10 mouse cellular contexts compared by ENCODE assay signal in the genomic region with DNA sequence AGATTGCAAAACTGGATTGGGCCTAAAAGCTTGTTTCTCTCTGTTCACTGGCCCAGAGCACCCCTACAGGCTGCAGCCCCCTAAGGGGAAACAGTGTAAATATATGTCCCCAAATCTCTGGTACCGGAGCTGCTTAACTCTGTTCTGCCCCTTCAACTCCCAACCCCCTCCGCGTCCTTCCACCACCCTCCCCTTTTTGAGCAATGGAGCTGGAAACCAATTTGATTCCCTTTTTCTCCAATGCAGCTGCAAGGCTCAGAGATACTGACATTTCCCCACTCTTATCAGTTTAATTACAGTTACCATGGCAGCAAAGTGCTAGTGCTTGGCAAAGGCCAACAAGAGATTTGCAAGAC.
DNase-seq lines count a peak whose midpoint lies in the region; ATAC-seq and TF ChIP-seq lines count a peak whose summit lies in the region.
"Had no signal": no experiment of that assay in that cellular context is flagged by ENCODE, and none has a peak within 500 bp of the region (broad histone marks: within the 10 kb centered on the region; RNA-seq: fewer than 3 reads in every experiment).

No protein-coding gene starts in this region.

- peak; percentile 49 to 56 for DNase-seq in layer of hippocampus, adult 2 months (ENCODE audit: low spot score in 2 of 2)
- no peak for DNase-seq in layer of hippocampus, adult 9-10 months (ENCODE audit: low spot score)
- DNase-seq in intestine, embryonic 14.5 days (ENCODE audit: low spot score) = no peak
- no peak for DNase-seq in spleen, postnatal 14 days (ENCODE audit: low spot score in 2 of 2)
- no peak for DNase-seq in thymus, postnatal 25 days
- no peak for DNase-seq in lung, adult 18-20 months
- DNase-seq: cerebellum, adult 11 months had no signal

- H3K9ac ChIP-seq in embryonic facial prominence, embryonic 12.5 days = no peak overlapping the region
- no peak overlapping the region for H3K9ac ChIP-seq in intestine, embryonic 14.5 days (ENCODE audit: low read length)
- H3K9ac ChIP-seq in neural tube, embryonic 13.5 days = peak overlapping the region; percentile 70

- TF ChIP-seq CTCF in layer of hippocampus, adult 2 months (conservative IDR thresholded peaks at IDR 0.05) = 0 out of 2 replicates have a peak, but pooled peaks have one; percentile 7

- peak overlapping the region; percentile 64 for H3K4me2 ChIP-seq in embryonic facial prominence, embryonic 12.5 days (replicated peaks)
- peak overlapping the region; percentile 74 for H3K4me2 ChIP-seq in intestine, embryonic 14.5 days (ENCODE audit: low read length)
- H3K4me2 ChIP-seq in neural tube, embryonic 13.5 days = peak overlapping the region; percentile 69

- H3K4me1 ChIP-seq in embryonic facial prominence, embryonic 12.5 days = peaks cover 20% of the 10 kb centered on the region
- peaks cover 6% of the 10 kb centered on the region; the same call in 1 of the 2 replicates for H3K4me1 ChIP-seq in intestine, embryonic 14.5 days (replicated peaks; ENCODE audit: control insufficient read depth, insufficient read depth, low read length)
- H3K4me1 ChIP-seq in neural tube, embryonic 13.5 days (replicated peaks) = peaks cover 63% of the 10 kb centered on the region

- H3K4me3 ChIP-seq in layer of hippocampus, adult 2 months = peak overlapping the region; percentile 75
- peak overlapping the region; percentile 34 for H3K4me3 ChIP-seq in embryonic facial prominence, embryonic 12.5 days
- H3K4me3 ChIP-seq in intestine, embryonic 14.5 days (ENCODE audit: low read depth, low read length) = peak overlapping the region; percentile 42
- H3K4me3 ChIP-seq in neural tube, embryonic 13.5 days = peak overlapping the region; percentile 46

- H3K9me3 ChIP-seq in embryonic facial prominence, embryonic 12.5 days = no peaks in the 10 kb centered on the region
- H3K9me3 ChIP-seq in intestine, embryonic 14.5 days (ENCODE audit: control insufficient read depth, low read length) = no peaks in the 10 kb centered on the region
- H3K9me3 ChIP-seq in neural tube, embryonic 13.5 days = no peaks in the 10 kb centered on the region

- H3K36me3 ChIP-seq in embryonic facial prominence, embryonic 12.5 days = no peaks in the 10 kb centered on the region
- no peaks in the 10 kb centered on the region for H3K36me3 ChIP-seq in intestine, embryonic 14.5 days (ENCODE audit: control insufficient read depth, insufficient read depth, low read length)
- H3K36me3 ChIP-seq in neural tube, embryonic 13.5 days = no peaks in the 10 kb centered on the region
- H3K36me3 ChIP-seq: G1E had no signal

- no peak for ATAC-seq in embryonic facial prominence, embryonic 12.5 days (ENCODE audit: insufficient number of reproducible peaks, insufficient read depth, low FRiP score, low TSS enrichment)
- no peak for ATAC-seq in intestine, embryonic 14.5 days (replicated peaks; ENCODE audit: low FRiP score, low TSS enrichment, low read depth)
- ATAC-seq in neural tube, embryonic 13.5 days (ENCODE audit: low read depth) = peak; percentile 53

- WGBS in embryonic facial prominence, embryonic 12.5 days = 4% methylated on average over 3 of the region's 3 CpGs
- 7% methylated on average over 3 of the region's 3 CpGs for WGBS in intestine, embryonic 14.5 days
- 4% methylated on average over 3 of the region's 3 CpGs for WGBS in neural tube, embryonic 13.5 days

- peak overlapping the region; percentile 95 for H3K27ac ChIP-seq in layer of hippocampus, adult 2 months
- peak overlapping the region; percentile 41; the same call in 1 of the 2 replicates for H3K27ac ChIP-seq in embryonic facial prominence, embryonic 12.5 days
- H3K27ac ChIP-seq in intestine, embryonic 14.5 days (ENCODE audit: low read depth) = no peak overlapping the region
- peak overlapping the region; percentile 87 for H3K27ac ChIP-seq in neural tube, embryonic 13.5 days (replicated peaks)

- peaks cover 14% of the 10 kb centered on the region; the same call in 1 of the 2 replicates for H3K27me3 ChIP-seq in embryonic facial prominence, embryonic 12.5 days
- H3K27me3 ChIP-seq in intestine, embryonic 14.5 days (replicated peaks; ENCODE audit: control insufficient read depth, insufficient read depth, low read length) = peaks cover 11% of the 10 kb centered on the region; the same call in 1 of the 2 replicates
- peaks cover 8% of the 10 kb centered on the region; the same call in 1 of the 2 replicates for H3K27me3 ChIP-seq in neural tube, embryonic 13.5 days

Comparison
In these comparisons a context has a peak if more than half of its experiments do, and no peak if none do; other contexts are left out.
1. DNase-seq: peak in layer of hippocampus, adult 2 months (2 of 2); none in layer of hippocampus, adult 9-10 months (single experiment), intestine, embryonic 14.5 days (single experiment), spleen, postnatal 14 days (0 of 2), thymus, postnatal 25 days (single experiment) and lung, adult 18-20 months (0 of 2).
2. Peak in every context shown above with its lines, with median percentiles within 50 percentile points of each other: H3K4me3 ChIP-seq and H3K4me2 ChIP-seq.